Mouse (Mus musculus) right cerebral cortex, postnatal 36 days (tissue): ENCODE data around the gene Snrpf.
"Not testable (repeated sequence)": the region's sequence is repeated elsewhere in the genome, so short reads cannot be mapped to it uniquely, and the experiment has no call there.

Experiments
- DNase-seq, 2 experiments: peaks; one replicate each; pipeline ENCODE4 v3.0.0; 2022; ENCODE audit warnings: low spot score in 2 of 2, mixed read lengths in 1 of 2

Snrpf gene

DNA sequence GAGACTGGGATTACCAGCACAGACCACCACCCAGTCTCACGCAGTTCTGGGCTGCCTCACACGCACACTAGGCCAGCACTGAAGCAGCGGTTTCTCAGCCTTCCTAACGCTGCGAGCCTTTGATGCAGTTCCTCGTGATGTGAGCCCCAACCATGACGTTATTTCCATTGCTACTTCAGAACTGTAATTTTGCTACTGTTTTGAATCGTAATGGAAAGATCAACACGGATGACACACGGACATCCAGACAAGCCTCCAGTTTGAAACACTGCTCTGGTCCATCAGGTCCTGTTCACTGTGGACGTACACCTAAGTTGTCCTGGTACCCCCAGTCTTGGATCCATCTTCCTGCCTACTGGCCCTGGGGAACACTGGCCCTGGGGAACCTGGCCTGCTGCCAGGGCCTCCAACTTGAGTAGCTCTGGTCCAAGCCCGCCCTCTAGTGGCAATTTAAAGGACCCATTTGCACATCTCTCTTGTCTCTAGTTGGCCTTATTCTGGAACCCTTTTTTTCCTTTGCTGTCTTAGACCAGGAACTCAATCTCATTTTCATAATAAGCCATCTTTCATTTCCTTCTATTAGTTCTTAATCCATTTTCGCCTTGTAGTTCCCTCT, 12.1 kb downstream of the Snrpf start:
- peak; percentile 58 to 64 for DNase-seq

DNA sequence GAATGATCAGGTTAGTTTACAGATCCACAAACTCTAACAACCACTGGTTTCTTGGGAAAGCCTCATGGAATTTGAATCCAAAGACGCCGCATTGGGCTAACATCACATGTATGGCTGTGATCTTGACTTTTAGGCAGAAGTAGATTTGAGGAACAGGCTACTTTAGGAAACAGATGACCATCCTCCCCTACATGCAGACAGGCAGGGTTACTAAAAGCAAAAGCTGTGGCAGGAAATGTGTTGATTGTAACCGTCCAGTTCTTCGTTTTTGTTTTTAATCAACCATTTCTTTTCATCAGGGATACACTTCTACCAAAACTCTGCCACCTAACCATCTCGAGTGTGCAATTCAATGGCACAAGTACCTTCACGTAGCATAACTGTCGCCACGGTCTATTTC, 13.5 kb downstream of the Snrpf start:
- no peak for DNase-seq

DNA sequence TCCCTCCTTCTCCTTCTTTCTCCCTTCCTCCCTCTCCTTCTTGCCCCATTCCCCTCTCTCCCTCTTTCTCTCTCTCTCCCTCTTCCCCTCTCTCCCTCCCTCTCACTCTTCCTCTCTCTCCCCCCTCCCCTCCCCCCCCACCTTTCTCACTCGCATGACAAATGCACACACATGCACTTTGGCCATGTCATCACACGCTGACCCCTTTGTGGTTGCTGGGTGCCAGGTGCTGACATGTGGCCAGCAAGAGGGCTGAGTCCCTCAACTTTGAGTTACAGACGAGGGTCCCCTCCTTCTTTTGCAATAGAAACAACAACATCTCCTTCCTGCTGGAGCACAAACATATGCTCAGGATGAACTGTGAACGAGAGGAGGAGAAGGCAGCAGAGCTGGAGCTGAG, 14.5 kb downstream of the Snrpf start:
- DNase-seq: no peak

DNA sequence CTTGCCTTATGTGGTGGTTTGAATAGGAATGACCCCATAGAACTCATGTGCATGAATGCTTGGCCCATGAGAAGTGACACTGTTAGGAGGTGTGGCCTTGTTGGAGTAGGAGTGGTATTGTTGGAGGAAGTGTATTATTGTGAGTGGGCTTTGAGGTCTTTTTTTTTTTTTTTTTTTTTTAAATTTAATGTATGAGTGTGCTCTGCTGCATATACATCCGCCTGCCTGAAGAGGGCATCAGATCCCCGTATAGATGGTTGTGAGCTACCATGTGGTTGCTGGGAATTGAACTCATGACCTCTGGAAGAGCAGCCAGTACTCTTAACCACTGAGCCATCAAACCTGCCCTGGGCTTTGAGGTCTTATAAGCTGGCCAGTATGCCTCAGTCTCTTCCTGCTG, 17.3 kb downstream of the Snrpf start:
- no peak for DNase-seq

DNA sequence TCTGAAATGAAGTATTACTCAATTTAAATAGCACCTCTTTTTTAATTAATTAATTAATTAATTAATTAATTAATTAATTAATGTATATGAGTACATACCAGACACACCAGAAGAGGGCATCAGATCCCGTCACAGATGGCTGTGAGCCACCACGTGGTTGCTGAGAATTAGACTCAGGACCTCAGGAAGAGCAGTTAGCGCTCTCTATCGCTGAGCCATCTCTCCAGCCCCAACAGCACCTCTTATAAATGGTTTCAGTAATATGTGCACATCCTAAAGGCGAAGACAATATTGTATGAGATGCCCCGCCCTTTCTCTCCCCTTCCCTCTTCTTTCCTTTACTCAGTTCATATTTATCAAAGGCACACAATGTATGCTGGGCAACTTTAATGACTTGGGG, 20.8 kb downstream of the Snrpf start:
- DNase-seq: no peak

DNA sequence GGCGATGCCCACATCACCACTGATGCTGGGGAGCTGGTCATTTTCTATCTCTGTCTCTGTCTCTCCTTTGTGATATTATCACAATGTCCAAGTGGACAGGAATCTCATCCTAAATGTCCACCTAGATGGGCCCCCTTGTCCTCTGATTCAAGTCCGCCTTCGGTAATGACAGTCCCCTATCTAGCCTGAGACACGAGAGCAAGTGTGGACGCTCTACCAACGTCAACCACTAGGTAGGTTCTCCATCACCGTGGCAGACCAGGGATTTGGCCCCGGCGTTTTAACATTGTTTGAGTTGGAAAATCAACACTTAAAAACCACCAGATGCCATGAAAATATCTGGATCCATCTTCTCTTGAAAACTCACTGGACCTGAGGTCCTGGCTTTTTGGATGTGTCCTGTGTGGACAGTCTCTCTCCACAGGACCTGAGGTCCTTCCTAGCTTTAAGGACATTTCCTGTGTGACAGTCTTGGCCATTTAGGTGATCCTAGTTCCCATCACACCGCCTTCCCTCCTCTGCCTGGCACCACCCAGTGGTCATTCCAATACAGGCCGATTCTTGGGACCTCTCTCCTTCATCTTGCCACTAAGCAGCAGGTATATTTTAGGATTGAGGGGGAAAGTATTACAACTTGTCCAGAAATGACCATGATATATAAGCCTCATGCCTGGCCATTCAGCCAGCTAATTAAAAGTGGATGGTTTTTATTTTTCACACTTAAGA, 21.5 kb downstream of the Snrpf start:
- no peak for DNase-seq

DNA sequence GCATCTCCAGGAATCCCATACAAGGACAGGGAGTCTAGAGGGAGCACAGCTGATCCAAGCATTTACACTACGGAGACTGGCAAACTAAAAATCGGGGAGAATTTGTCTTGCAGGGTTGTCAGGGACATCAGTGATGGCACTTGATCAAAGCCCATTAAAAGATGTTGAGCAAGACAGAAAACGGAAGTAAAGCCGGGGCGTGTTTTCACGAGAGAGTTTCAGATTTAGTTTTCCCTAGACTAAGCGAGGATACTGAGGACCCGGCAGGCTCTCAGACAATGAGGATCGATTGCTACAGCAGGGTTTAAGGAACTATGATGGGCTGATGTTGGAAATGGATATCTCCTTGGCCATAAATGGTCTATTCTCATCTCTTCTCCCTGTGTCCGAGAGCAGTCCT, 22.4 kb downstream of the Snrpf start:
- no peak for DNase-seq

DNA sequence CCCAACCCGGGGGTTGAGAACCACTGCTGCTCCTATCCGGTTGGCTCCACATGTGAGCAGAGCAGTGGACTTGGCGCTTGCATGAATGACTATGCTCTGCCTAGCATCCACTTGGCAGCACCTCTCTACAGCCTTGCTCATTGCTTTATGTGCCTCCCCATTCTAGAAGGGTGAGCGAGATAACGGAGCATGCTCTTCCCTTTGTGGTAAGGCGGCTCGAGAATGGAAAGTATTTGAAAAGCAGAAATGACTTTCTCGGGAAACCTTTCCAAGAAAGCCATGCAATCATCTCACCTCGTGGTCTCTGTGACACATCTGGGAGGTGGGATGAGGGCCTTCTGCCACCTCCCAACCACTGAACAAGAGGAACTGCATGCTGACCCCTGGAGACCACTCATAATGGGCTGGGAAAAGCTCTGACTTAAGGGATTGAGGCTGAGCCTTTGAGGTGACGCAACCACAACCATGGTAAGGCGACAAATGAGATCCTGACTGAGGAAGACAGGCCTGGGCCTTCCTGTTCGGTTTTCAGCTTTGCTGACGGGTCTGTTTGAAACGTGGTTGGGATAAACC, 24.9 kb downstream of the Snrpf start:
- no peak for DNase-seq

DNA sequence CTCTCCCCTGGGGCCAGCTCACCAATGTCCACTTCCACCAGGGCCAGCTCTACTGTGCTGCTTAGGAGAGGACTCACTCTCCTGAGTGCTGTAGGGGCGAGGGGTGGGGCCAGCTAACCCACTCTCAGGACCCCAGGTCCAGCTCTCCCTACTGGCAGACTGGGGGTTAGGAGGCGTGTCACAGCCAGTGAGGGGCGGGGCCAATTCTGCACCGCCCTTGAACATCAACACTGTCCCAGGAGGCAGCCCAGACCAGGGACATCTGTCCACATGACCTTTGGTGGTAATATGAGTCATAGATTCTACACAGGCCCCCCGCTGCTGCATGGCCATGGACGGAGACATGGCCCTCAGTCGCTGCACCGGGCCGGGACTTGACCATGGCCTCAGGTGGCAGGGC, 29.7 kb downstream of the Snrpf start:
- no peak for DNase-seq

DNA sequence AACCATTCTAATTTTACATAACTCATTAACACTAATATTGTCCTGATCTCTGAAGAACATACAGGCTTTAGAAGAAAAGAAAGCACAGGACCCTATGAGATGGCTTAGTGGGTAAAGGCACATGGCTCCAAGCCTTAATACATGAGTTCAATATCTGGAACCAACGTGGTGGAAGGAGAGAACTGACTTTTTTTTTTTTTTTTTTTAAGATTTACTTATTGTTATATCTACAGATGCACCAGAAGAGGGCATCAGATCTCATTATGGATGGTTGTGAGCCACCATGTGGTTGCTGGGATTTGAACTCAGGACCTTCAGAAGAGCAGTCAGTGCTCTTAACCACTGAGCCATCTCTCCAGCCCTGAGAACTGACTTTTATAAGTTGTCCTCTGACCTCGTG, 31.5 kb downstream of the Snrpf start:
- DNase-seq: not testable (repeated sequence)

DNA sequence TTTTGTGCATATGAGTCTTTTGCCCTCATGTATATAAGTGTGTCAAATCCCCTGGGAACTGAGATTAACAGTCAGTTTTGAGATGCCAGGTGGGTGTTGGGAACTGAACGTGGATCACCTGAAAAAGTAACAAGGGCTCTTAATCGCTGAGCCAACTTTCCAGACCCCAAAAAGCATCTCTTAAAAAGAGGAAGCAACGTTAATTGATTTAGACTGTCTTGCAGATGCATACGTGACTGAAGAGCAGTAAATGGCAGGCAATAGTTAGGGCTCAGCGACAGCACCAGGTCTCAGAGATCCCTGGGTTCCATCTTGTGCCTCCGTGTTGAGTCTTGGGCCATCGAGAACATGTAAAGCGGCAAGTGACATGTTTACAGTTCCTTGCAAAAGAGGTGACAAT, 36.9 kb downstream of the Snrpf start:
- no peak for DNase-seq

DNA sequence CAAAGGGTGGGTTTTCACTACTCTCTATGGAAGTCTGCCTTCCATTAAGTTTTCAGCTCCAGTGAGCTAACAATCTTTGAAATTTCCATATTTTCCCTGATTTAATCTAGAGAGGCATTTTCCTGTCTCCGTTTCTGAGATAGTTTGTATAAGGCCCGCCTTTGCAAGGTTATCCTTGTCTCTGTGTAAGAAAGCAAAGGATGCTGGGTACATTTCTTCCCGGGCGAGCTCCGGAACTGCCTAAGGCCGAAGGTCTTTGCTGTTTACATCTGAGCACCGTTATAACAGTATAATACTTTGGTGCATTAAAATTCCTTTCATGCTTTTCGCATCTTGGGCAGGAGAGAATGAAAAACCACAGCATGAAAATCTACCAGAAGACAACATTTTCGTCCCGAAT, 39.7 kb downstream of the Snrpf start:
- DNase-seq: no peak

DNA sequence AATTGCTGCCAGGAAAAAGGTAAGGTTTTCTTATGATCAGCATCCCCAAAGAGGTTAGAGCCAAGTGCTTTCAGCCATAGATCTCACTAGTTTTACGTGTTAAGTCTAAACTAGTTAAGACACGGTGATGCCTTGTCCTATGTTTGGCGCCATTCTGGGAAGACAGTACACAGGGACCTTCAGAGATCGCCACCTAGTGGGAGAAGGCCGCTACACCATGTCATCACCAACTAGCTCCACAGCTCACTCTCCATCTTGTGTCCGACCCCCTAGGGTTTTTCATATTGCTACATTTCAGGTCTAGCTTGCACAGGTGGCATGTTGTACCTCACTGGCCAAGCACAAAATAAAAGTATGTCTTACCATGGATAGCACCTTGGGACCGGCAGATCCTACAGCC, 40.5 kb downstream of the Snrpf start:
- DNase-seq: peak; percentile 30 to 41

DNA sequence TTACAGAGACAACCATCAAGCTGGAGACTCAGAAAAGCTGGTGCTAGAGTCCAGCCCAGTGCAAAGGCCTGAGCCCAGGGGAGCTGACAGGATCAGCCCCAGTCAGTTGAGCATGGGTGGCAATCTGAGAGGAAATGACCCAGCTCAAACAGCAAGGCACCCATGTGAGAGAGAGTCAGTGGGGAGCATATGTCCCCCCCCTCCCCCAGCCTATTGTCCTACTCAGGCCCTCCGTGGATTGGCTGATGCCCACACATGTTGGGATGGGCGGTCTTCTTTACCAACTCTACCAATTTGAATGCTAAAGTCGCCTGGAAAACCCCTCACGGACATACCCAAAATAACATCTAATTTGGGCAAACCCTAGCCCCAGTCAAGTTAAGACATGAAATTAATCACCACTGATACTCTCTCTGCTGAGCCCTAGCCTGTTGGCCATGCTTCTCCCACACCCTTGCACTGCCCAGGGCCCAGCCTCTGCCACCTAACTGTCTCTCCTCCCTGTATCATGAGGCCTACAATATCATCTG, 41.7 kb downstream of the Snrpf start:
- DNase-seq: no peak

DNA sequence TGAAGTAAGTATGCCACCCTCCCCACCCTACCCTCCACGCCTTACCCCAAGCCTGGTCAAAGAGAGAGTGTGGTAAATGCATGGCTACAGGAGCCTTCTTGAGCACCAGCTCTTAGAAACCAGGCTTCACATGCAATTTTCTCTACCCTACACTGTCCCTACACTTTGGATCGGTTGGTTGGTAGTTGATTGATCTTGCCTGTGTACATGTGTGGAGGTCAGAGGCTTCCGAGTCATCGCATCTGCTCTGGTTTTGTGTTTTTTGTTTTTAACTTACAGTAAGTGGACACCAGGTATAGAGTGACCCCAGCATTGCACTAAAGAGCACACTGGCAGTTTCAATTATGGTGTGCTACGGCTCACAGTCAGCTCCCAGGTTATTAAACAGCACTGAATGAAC, 45.3 kb downstream of the Snrpf start:
- DNase-seq: no peak

DNA sequence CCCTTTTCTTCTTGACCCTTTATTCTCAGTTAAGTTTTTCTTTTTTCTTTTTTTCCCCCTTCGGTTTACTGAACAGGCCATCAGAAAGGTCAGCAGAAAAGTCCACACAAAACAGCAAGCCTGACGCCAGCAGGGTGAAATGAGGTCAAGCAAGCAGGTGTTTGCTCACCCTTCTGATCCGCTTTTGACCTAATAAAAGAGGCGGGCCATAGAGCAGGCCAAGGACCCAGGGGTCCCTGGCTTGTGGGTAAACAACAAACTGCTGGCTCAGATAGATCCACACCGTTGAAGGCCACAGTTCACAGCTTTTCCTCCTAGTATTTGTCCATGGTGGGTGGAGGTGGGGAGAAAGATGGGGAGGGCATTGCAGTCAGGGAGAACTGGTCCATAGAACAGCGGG, 46.3 kb downstream of the Snrpf start:
- DNase-seq: no peak

DNA sequence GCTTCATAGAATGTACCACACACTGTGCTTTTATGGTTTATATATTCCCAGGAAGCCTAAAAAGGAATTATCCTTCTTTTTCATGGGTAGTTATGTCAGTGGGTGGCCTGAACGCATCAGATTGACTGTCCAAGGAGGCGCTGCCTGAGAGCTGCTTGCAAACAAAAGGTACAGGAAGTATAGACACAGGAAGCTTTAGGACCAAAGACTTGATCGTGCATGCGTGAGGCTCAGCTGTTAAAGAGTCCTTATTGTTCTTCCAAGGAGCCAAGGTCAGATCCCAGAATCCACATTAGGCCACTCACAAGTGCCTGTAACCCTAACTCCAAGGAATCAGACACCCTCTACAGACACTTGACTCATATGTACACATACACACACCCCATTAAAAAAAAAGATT, 47.1 kb downstream of the Snrpf start:
- DNase-seq: no peak

DNA sequence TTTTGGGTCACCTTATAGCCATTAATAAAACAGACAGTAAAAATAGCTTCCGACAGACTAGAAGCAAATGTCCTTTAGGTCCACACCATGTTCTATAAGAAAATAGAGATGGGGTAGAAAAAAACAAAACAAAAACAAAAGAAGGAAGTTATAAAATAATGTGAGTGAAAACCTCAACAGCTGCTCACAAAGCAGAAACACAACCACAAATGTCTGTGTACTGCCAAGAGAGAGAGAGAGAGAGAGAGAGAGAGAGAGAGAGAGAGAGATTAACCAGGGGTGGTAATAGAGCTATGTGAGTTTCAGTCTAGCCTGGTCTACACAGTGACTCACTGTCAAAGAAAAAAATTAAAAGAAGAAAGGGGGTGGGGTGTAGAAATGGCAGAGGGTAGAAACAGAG, 47.9 kb downstream of the Snrpf start:
- DNase-seq: no peak

DNA sequence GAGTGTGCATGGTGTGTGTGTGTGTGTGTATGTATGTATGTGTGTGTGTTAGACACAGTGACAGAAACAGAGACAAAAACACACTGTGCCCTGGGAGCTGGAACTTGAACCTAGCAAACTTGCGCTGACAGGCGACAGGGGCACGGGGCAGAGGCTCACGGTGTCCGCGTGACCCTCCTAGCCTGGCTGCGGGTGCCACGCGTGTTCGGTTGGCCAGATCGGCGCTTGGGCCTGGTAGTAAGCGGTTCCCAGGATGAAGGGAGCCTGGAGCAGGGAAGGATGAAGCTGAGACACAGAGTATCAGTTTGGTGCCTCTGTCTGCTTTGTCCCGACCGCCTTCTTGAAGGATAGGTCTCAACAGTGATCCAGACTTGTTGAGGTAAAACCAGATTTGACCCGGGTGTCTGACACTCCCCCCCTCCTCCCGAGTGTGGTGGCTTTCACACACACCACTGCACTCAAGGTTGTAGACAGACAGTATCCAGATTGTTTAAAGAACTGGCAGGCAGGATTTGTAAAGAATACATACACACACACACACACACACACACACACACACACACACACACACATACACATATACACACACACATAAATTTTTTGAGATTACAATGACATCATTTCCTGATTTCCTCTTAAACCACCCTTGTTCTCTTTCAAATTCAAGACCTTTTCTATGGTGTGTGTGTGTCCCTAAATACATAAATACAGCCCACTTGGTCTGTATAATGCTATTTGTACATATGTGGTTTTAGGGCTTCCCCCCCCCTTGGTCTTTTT, 48.9 kb downstream of the Snrpf start, which contains the start of gene Ccdc38:
Gene Ccdc38, plus strand, starts transcription at position 202 of the 780 bp plus-strand sequence.
- DNase-seq: no peak

DNA sequence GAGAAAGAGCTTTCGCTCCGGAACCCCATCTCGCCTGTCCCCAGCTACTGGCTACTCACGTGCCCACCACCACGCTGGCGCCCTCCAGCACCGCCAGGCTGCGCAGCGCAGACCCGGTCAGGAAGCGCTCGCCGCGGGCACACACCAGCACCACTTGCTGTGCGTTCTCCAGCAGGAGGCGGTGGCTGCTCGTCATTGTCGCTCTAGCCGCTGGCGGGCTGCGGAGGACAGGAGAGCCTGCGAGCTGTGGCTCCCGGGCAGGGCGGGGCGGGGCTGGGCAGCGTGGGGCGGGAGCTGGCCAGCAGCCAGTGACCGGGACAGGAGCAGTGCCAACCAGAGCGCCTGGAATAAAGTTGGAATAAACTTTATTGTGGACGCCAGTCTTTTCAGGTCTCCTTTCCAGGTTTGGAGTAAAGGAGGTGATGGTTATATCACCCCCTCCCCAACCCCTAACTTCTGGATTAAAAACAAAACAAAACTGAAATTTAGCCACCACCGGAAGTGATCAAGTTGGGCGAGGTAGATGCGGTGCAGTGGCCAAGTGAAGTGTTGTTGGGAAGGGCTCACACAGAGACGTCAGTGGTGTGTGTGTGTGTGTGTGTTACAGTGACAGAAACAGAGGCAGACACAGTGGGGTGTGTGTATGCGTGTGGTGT, 49.6 kb downstream of the Snrpf start, which contains the start of gene Amdhd1:
Gene Amdhd1, minus strand, starts transcription at position 259 of the 656 bp plus-strand sequence.
- peak; percentile 26 to 39 for DNase-seq

DNA sequence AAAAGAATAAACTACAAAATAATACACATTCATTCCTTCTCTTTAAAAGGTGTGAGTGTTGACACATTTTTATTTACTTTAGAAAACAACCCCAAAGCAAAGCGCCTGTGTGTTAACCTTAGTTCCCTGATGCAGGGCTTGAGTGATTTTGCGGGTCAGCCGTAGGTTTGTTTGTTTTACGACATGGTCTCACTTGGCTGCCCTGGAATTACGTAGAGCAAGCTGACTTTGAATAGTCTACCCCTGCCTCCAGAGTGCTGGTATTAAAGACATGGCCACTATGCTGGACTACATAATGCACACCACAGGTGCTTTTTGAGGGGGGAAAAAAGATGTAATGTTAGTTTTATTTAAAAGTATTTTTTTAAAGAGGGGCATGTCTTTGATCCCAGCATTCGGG, 50.7 kb downstream of the Snrpf start:
- no peak for DNase-seq

DNA sequence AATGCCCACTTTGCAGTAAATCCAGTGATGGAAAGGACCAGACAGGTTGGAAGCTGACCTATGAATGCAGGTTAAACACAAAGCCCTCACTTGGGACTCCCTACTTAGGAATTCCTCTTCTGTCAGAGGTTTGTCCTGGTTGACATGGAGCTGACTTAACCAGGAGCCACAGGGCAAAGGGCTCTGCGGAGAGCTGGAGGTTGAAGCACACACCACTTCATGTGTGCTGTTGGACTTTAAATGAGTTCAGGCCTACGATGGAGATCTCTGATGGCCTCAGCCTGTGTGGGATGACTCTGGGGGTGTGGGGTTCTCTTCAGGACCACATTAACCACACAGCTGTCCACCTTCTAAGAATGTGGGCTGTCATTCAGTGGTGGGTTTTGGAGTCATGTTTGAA, 51.2 kb downstream of the Snrpf start:
- DNase-seq: no peak
